ENCODE assay signal across 9 mouse cellular contexts in genomic region chr1:186358011-186358670, GRCm38 (mm10).
DNase-seq lines count a peak whose midpoint lies in the region; ATAC-seq and TF ChIP-seq lines count a peak whose summit lies in the region.
"Had no signal": no experiment of that assay in that cellular context is flagged by ENCODE, and none has a peak within 500 bp of the region (broad histone marks: within the 10 kb centered on the region; RNA-seq: fewer than 3 reads in every experiment).

No protein-coding gene starts in this region.

- H3K4me3 ChIP-seq in stomach, embryonic 16.5 days (replicated peaks; ENCODE audit: low read length): no peak overlapping the region
- no peak overlapping the region for H3K4me3 ChIP-seq in stomach, postnatal 0 days (ENCODE audit: low read depth, low read length)
- no peak overlapping the region for H3K4me3 ChIP-seq in kidney, embryonic 15.5 days (replicated peaks)
- no peak overlapping the region for H3K4me3 ChIP-seq in midbrain, postnatal 0 days (ENCODE audit: low read depth, low read length)
- H3K4me3 ChIP-seq: stomach, embryonic 15.5 days had no signal

- H3K27ac ChIP-seq in stomach, embryonic 16.5 days (ENCODE audit: low read length): no peak overlapping the region
- H3K27ac ChIP-seq in stomach, postnatal 0 days (replicated peaks): no peak overlapping the region
- no peak overlapping the region for H3K27ac ChIP-seq in kidney, embryonic 15.5 days
- H3K27ac ChIP-seq in midbrain, postnatal 0 days (ENCODE audit: low read depth, low read length): no peak overlapping the region
- H3K27ac ChIP-seq: stomach, embryonic 15.5 days had no signal

- intact Hi-C loops in left cerebral cortex, postnatal 4 days (cut with DNase I): no loop called here

- no peaks in the 10 kb centered on the region for H3K9me3 ChIP-seq in stomach, embryonic 16.5 days (replicated peaks; ENCODE audit: control insufficient read depth, low read length)
- no peaks in the 10 kb centered on the region for H3K9me3 ChIP-seq in stomach, postnatal 0 days (ENCODE audit: control insufficient read depth, low read length)
- H3K9me3 ChIP-seq in kidney, embryonic 15.5 days (replicated peaks): no peaks in the 10 kb centered on the region
- H3K9me3 ChIP-seq in midbrain, postnatal 0 days (ENCODE audit: low read length): no peaks in the 10 kb centered on the region
- H3K9me3 ChIP-seq: stomach, embryonic 15.5 days had no signal

- no peak for TF ChIP-seq EP300 in stomach, postnatal 0 days (optimal IDR thresholded peaks at IDR 0.05)

- 16% methylated on average over 15 of the region's 15 CpGs for WGBS in stomach, embryonic 16.5 days
- WGBS in stomach, postnatal 0 days: 20% methylated on average over 15 of the region's 15 CpGs
- WGBS in kidney, embryonic 15.5 days: 22% methylated on average over 15 of the region's 15 CpGs
- 75% methylated on average over 15 of the region's 15 CpGs for WGBS in midbrain, postnatal 0 days

- ATAC-seq in stomach, embryonic 16.5 days (ENCODE audit: insufficient read depth, low FRiP score): no peak
- no peak for ATAC-seq in stomach, postnatal 0 days (ENCODE audit: low FRiP score, low TSS enrichment)
- ATAC-seq in kidney, embryonic 15.5 days (replicated peaks; ENCODE audit: low FRiP score): no peak
- no peak for ATAC-seq in midbrain, postnatal 0 days (ENCODE audit: low FRiP score)
- no peak for ATAC-seq in activated CD4-positive, CD25-positive, alpha-beta regulatory T cell, adult 4 months

- DNase-seq in stomach, postnatal 0 days (ENCODE audit: low spot score): no peak
- DNase-seq in gastrocnemius, adult 8-10 months (ENCODE audit: low spot score in 2 of 2): peak; percentile 38
- peak; percentile 20 for DNase-seq in midbrain, postnatal 0 days (ENCODE audit: low spot score)
- no peak for DNase-seq in cerebellum, adult 11 months
- no peak for DNase-seq in left cerebral cortex, postnatal 4 days

- H3K36me3 ChIP-seq in stomach, embryonic 16.5 days (ENCODE audit: control insufficient read depth, insufficient read depth, low read length): no peaks in the 10 kb centered on the region
- H3K36me3 ChIP-seq in stomach, postnatal 0 days (ENCODE audit: control insufficient read depth, insufficient read depth, low read length): no peaks in the 10 kb centered on the region
- H3K36me3 ChIP-seq in kidney, embryonic 15.5 days: no peaks in the 10 kb centered on the region
- H3K36me3 ChIP-seq in midbrain, postnatal 0 days (ENCODE audit: insufficient read depth, low read length): no peaks in the 10 kb centered on the region
- H3K36me3 ChIP-seq: stomach, embryonic 15.5 days had no signal

- 0 out of 2 replicates have a peak overlapping the region, but pooled peaks have one; percentile 2 for H3K9ac ChIP-seq in stomach, embryonic 16.5 days (ENCODE audit: low read length)
- no peak overlapping the region for H3K9ac ChIP-seq in stomach, postnatal 0 days (ENCODE audit: low read length)
- H3K9ac ChIP-seq in kidney, embryonic 15.5 days: no peak overlapping the region
- H3K9ac ChIP-seq in midbrain, postnatal 0 days (replicated peaks; ENCODE audit: low read length, poor library complexity, severe bottlenecking): no peak overlapping the region
- H3K9ac ChIP-seq: stomach, embryonic 15.5 days had no signal

- no peak for TF ChIP-seq CTCF in stomach, postnatal 0 days (IDR thresholded peaks at IDR 0.05; ENCODE audit: low read depth)
- TF ChIP-seq CTCF in midbrain, postnatal 0 days (IDR thresholded peaks at IDR 0.05): no peak

- H3K4me2 ChIP-seq in stomach, embryonic 16.5 days (ENCODE audit: low read depth, low read length): 0 out of 2 replicates have a peak overlapping the region, but pooled peaks have one; percentile 29
- no peak overlapping the region for H3K4me2 ChIP-seq in stomach, postnatal 0 days (replicated peaks; ENCODE audit: low read depth)
- H3K4me2 ChIP-seq in kidney, embryonic 15.5 days: peak overlapping the region; percentile 26
- no peak overlapping the region for H3K4me2 ChIP-seq in midbrain, postnatal 0 days (ENCODE audit: low read depth, low read length, poor library complexity, severe bottlenecking)
- H3K4me2 ChIP-seq: stomach, embryonic 15.5 days had no signal

- peaks cover 8% of the 10 kb centered on the region for H3K4me1 ChIP-seq in stomach, embryonic 16.5 days (ENCODE audit: control insufficient read depth, insufficient read depth, low read length)
- no peaks in the 10 kb centered on the region for H3K4me1 ChIP-seq in stomach, postnatal 0 days (replicated peaks; ENCODE audit: control insufficient read depth, insufficient read depth)
- H3K4me1 ChIP-seq in kidney, embryonic 15.5 days: peaks cover 7% of the 10 kb centered on the region
- no peaks in the 10 kb centered on the region for H3K4me1 ChIP-seq in midbrain, postnatal 0 days (ENCODE audit: insufficient read depth, low read length)
- H3K4me1 ChIP-seq: stomach, embryonic 15.5 days had no signal

- H3K27me3 ChIP-seq in stomach, embryonic 16.5 days (ENCODE audit: control insufficient read depth, insufficient read depth, low read length): no peaks in the 10 kb centered on the region
- no peaks in the 10 kb centered on the region for H3K27me3 ChIP-seq in stomach, postnatal 0 days (ENCODE audit: control insufficient read depth, insufficient read depth, low read length)
- H3K27me3 ChIP-seq in kidney, embryonic 15.5 days: no peaks in the 10 kb centered on the region
- H3K27me3 ChIP-seq in midbrain, postnatal 0 days (ENCODE audit: insufficient read depth, low read length): no peaks in the 10 kb centered on the region
- H3K27me3 ChIP-seq: stomach, embryonic 15.5 days had no signal

Comparison
In these comparisons a context has a peak if more than half of its experiments do, and no peak if none do; other contexts are left out.
1. H3K4me2 ChIP-seq: peak in stomach, embryonic 16.5 days (single experiment) and kidney, embryonic 15.5 days (single experiment); none in stomach, postnatal 0 days (single experiment) and midbrain, postnatal 0 days (single experiment).
2. DNase-seq: peak in gastrocnemius, adult 8-10 months (2 of 2) and midbrain, postnatal 0 days (single experiment); none in stomach, postnatal 0 days (single experiment), cerebellum, adult 11 months (single experiment) and left cerebral cortex, postnatal 4 days (single experiment).